Mouse (Mus musculus) kidney, adult 2 months (tissue): ENCODE data around the gene Nap1l4.

Source experiments
- CTCF ChIP-seq: fragments of 200-500 bp; conservative IDR thresholded peaks from 2 replicates; pipeline ENCODE4 v1.5.1; 2011; ENCODE audit warnings: low read depth, mild to moderate bottlenecking, control low read depth, low read length, moderate library complexity, mixed read lengths; ENCODE audit not compliant: insufficient read depth, insufficient read length
- POLR2A ChIP-seq: fragments of 200-500 bp; IDR thresholded peaks from one replicate; pipeline ENCODE4 v1.6.1; 2011; ENCODE audit warnings: low read depth, low read length, control low read depth

- TF ChIP-seq POLR2A (no peak), CTCF (no peak)
Measured at GRCm38 (mm10) chr7:143505411-143505810, 43.5 kb downstream of the Nap1l4 start.
